8 mouse cellular contexts compared by ENCODE assay signal in genomic region chr2:121289730-121290540, GRCm38 (mm10). TPM values are rescaled to one million over a fixed set of nuclear protein-coding genes. Genes with fewer than 3 reads are reported as not detected.
A peak's percentile ranks its signal among the peaks of the same experiment; 100 is the strongest.
DNase-seq lines count a peak whose midpoint lies in the region; ATAC-seq and TF ChIP-seq lines count a peak whose summit lies in the region.

No protein-coding gene starts in this region.

- peaks cover 6% of the 10 kb centered on the region for H3K4me1 ChIP-seq in testis, adult 2 months (ENCODE audit: control insufficient read depth, insufficient read depth, low read length)
- peaks cover 46% of the 10 kb centered on the region for H3K4me1 ChIP-seq in hindbrain, embryonic 13.5 days (replicated peaks)
- peaks cover 51% of the 10 kb centered on the region for H3K4me1 ChIP-seq in midbrain, embryonic 15.5 days

- no peak overlapping the region for H3K27ac ChIP-seq in testis, adult 2 months (ENCODE audit: control insufficient read depth, insufficient read depth, low read depth, low read length)
- peak overlapping the region; percentile 64 for H3K27ac ChIP-seq in hindbrain, embryonic 13.5 days
- peak overlapping the region; percentile 91 for H3K27ac ChIP-seq in midbrain, embryonic 15.5 days

- peak; percentile 72 for ATAC-seq in hindbrain, embryonic 13.5 days (ENCODE audit: low FRiP score)
- ATAC-seq in midbrain, embryonic 15.5 days (replicated peaks), result peak; percentile 73
- ATAC-seq in granulocyte monocyte progenitor cell, adult 5-6 weeks (replicated peaks; ENCODE audit: poor library complexity, severe bottlenecking), result no peak

- WGBS in hindbrain, embryonic 13.5 days, result 3% methylated on average over 36 of the region's 36 CpGs
- 3% methylated on average over 36 of the region's 36 CpGs for WGBS in midbrain, embryonic 15.5 days

- peak; percentile 1; the same call in 1 of the 2 replicates for TF ChIP-seq CTCF in testis, adult 2 months (IDR thresholded peaks at IDR 0.05; ENCODE audit: control insufficient read depth, insufficient read depth, insufficient replicate concordance, low read depth, low read length)

- peak; percentile 31 for DNase-seq in embryo, embryonic 10 days (ENCODE audit: low spot score)
- no peak for DNase-seq in embryo, embryonic 9.5 days (ENCODE audit: extremely low spot score)
- DNase-seq in testis, postnatal 10 days (ENCODE audit: low spot score), result no peak
- DNase-seq in frontal cortex, postnatal 10 days (ENCODE audit: low spot score in 2 of 2), result no peak

- no peaks in the 10 kb centered on the region for H3K9me3 ChIP-seq in hindbrain, embryonic 13.5 days
- no peaks in the 10 kb centered on the region for H3K9me3 ChIP-seq in midbrain, embryonic 15.5 days

- H3K4me3 ChIP-seq in testis, adult 2 months (ENCODE audit: control insufficient read depth, low read depth, low read length), result peak overlapping the region; percentile 93
- H3K4me3 ChIP-seq in hindbrain, embryonic 13.5 days, result peak overlapping the region; percentile 62
- peak overlapping the region; percentile 80 for H3K4me3 ChIP-seq in midbrain, embryonic 15.5 days

- H3K4me2 ChIP-seq in hindbrain, embryonic 13.5 days, result peak overlapping the region; percentile 80
- H3K4me2 ChIP-seq in midbrain, embryonic 15.5 days, result peak overlapping the region; percentile 90

- peak overlapping the region; percentile 70 for H3K9ac ChIP-seq in hindbrain, embryonic 13.5 days
- H3K9ac ChIP-seq in midbrain, embryonic 15.5 days, result peak overlapping the region; percentile 61

- TF ChIP-seq POLR2A in testis, adult 2 months (IDR thresholded peaks at IDR 0.05; ENCODE audit: control insufficient read depth, low read depth, low read length), result no peak

- H3K36me3 ChIP-seq in testis, adult 2 months (ENCODE audit: control insufficient read depth, insufficient read depth, low read length), result no peaks in the 10 kb centered on the region
- no peaks in the 10 kb centered on the region for H3K36me3 ChIP-seq in hindbrain, embryonic 13.5 days
- no peaks in the 10 kb centered on the region for H3K36me3 ChIP-seq in midbrain, embryonic 15.5 days (replicated peaks)

- no peaks in the 10 kb centered on the region for H3K27me3 ChIP-seq in testis, adult 2 months (ENCODE audit: control insufficient read depth, insufficient read depth, low read length)
- peaks cover 6% of the 10 kb centered on the region; the same call in 1 of the 2 replicates for H3K27me3 ChIP-seq in hindbrain, embryonic 13.5 days
- no peaks in the 10 kb centered on the region for H3K27me3 ChIP-seq in midbrain, embryonic 15.5 days (replicated peaks)

RNA-seq across cellular contexts. Expression of gene Map1a, which starts 0.5 kb away (rescaled TPM):
- 1.2 and 1.6 TPM in 2 replicates for polyA plus RNA-seq in testis, adult 2 months (2012; rRNA removed)
- polyA plus RNA-seq in hindbrain, embryonic 13.5 days (2015; fragmentation: Nextera tagmentation; extraction: Ambion mirVana), result 16.1 and 20.0 TPM in 2 replicates
- polyA plus RNA-seq in midbrain, embryonic 15.5 days (2015; fragmentation: Nextera tagmentation; extraction: Ambion mirVana), result 22.5 and 27.1 TPM in 2 replicates
- total RNA-seq in granulocyte monocyte progenitor cell, adult 5-6 weeks (2014; fragmentation: Nextera tagmentation), result not detected in 2 replicates
- total RNA-seq in granulocyte monocyte progenitor cell, adult 5-6 weeks (2017), result 0.04 TPM in 1 of 2 replicates, not detected in the other

RNA-seq across cellular contexts. Expression of gene Trp53bp1, which starts 18.7 kb away (rescaled TPM):
- 57.6 and 58.2 TPM in 2 replicates for polyA plus RNA-seq in testis, adult 2 months (2012; rRNA removed)
- 179 and 194 TPM in 2 replicates for polyA plus RNA-seq in hindbrain, embryonic 13.5 days (2015; fragmentation: Nextera tagmentation; extraction: Ambion mirVana)
- 186 and 214 TPM in 2 replicates for polyA plus RNA-seq in midbrain, embryonic 15.5 days (2015; fragmentation: Nextera tagmentation; extraction: Ambion mirVana)
- total RNA-seq in granulocyte monocyte progenitor cell, adult 5-6 weeks (2014; fragmentation: Nextera tagmentation), result 30.9 and 43.3 TPM in 2 replicates
- total RNA-seq in granulocyte monocyte progenitor cell, adult 5-6 weeks (2017), result 33.3 and 43.6 TPM in 2 replicates
